Mouse (Mus musculus) brain, embryonic 14.5 days (tissue): ENCODE data around the gene Tsc1.

Source experiments
- CTCF ChIP-seq: fragments of 200-500 bp; IDR thresholded peaks from 2 replicates; pipeline ENCODE4 v1.5.1; 2012; ENCODE audit warnings: inconsistent platforms, mild to moderate bottlenecking, moderate library complexity, borderline replicate concordance; ENCODE audit not compliant: insufficient read depth, insufficient read length; ENCODE audit errors: extremely low read depth
- POLR2A ChIP-seq: fragments of 200-500 bp; IDR thresholded peaks from 2 replicates; pipeline ENCODE4 v1.6.1; 2012; ENCODE audit warnings: mild to moderate bottlenecking, inconsistent platforms, borderline replicate concordance; ENCODE audit not compliant: poor library complexity, insufficient read depth, insufficient read length, severe bottlenecking; ENCODE audit errors: extremely low read depth

DNA sequence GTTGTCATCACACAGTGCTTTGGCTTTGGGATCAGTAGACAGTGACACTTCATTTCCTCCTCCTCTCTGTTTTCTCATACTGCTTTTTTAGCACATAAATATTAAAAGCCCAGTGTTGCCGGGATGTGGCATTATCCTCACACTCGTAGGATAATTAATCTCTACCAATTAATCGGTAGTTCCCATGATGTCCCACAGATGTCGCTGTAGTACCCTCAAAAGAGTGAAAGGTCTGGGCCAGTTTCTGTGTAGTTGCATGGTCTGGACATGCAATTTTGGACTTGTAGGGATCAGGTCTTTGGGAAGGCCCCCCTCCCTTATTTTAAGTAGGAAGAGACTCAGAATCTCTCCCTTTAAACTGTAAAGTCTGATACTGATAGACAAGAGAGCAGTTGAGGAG is 39.7 kb downstream of the Tsc1 start:
- TF ChIP-seq POLR2A, result no peak
- TF ChIP-seq CTCF, result peak; percentile 64; the same call in 1 of the 2 replicates
